8 mouse cellular contexts compared by ENCODE assay signal in the genomic region with DNA sequence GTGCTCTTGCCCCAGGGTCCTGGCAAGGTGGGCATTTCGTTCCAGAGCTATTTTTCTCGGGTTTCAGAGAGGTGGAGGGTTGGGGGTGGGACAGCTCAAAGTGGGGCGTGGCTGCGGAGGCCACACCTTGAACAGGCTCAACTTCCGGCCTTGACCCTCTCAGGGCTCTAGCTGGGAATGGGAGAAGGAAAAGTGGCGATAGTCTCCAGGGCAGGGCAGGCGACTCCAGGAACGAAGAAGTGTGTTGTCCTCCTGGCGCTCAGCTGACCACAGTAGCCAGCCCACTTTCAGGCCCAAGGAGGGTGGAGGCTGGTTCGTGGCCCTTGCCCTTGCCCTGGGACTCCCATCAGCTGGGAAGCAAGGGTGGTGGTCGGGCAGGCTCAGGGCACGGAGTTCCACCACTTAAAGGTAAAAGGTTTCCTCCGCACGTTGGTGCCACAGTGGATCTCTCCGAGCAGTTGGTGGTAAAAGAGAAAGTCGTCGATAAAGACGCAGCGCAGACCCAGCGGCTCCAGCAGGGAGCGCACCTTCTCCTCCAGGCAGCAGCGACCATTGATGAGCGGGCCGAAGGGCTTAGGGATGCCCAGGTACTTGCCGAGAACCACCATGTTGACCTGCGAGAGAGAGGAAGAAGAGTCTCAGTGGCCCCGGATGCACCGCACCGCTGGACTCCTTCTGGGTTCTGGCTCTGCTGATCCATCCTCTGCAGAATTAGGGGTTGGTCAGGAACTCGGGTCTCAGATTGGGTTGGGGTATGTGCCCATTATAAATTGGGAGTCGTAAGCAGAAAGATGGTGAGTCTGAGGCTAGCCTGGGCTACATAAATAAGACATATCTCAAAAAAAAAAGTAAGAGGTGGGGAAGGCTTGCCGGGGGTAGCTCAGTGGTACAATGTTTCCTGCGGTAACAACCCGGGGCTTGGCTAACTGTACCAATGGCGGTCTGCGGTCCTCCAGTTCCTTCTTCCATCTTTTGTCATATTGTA. TPM values are rescaled to one million over a fixed set of nuclear protein-coding genes. Genes with fewer than 3 reads are reported as not detected.
DNase-seq lines count a peak whose midpoint lies in the region; ATAC-seq and TF ChIP-seq lines count a peak whose summit lies in the region.

No protein-coding gene starts in this region.

- no peak for TF ChIP-seq EP300 in heart, adult 2 months (IDR thresholded peaks at IDR 0.05; ENCODE audit: insufficient read depth, low read depth, low read length)

- no peak for ATAC-seq in heart, embryonic 16.5 days (replicated peaks; ENCODE audit: extremely low read depth, insufficient read depth, low FRiP score)
- ATAC-seq in kidney, postnatal 0 days (replicated peaks; ENCODE audit: low FRiP score, low read depth), result peak; percentile 64

- H3K36me3 ChIP-seq in heart, adult 2 months (ENCODE audit: control insufficient read depth, insufficient read depth, low read length), result no peaks in the 10 kb centered on the region
- no peaks in the 10 kb centered on the region for H3K36me3 ChIP-seq in heart, embryonic 16.5 days (ENCODE audit: control insufficient read depth, insufficient read depth)
- no peaks in the 10 kb centered on the region for H3K36me3 ChIP-seq in kidney, postnatal 0 days (ENCODE audit: insufficient read depth, low read length)

- H3K4me3 ChIP-seq in heart, adult 2 months, result peak overlapping the region; percentile 41
- H3K4me3 ChIP-seq in heart, embryonic 16.5 days (ENCODE audit: low read length), result peak overlapping the region; percentile 54
- H3K4me3 ChIP-seq in kidney, postnatal 0 days (replicated peaks; ENCODE audit: low read depth, low read length), result peak overlapping the region; percentile 34

- H3K79me2 ChIP-seq in heart, adult 2 months (replicated peaks; ENCODE audit: control insufficient read depth, insufficient read depth, low read length), result no peaks in the 10 kb centered on the region

- TF ChIP-seq POLR2A in heart, adult 2 months (IDR thresholded peaks at IDR 0.05; ENCODE audit: insufficient read depth, low read depth, low read length), result no peak

- peaks cover 1% of the 10 kb centered on the region; the same call in 1 of the 2 replicates for H3K27me3 ChIP-seq in heart, adult 2 months (ENCODE audit: control insufficient read depth, insufficient read depth, low read length)
- no peaks in the 10 kb centered on the region for H3K27me3 ChIP-seq in heart, embryonic 16.5 days (ENCODE audit: control insufficient read depth, insufficient read depth, low read length)
- no peaks in the 10 kb centered on the region for H3K27me3 ChIP-seq in kidney, postnatal 0 days (ENCODE audit: insufficient read depth, low read length)

- no peak overlapping the region for H3K27ac ChIP-seq in heart, adult 2 months
- peak overlapping the region; percentile 25; the same call in 1 of the 2 replicates for H3K27ac ChIP-seq in heart, embryonic 16.5 days (ENCODE audit: low read length)
- H3K27ac ChIP-seq in kidney, postnatal 0 days, result peak overlapping the region; percentile 8; the same call in 1 of the 2 replicates

- no peaks in the 10 kb centered on the region; the same call in 1 of the 2 replicates for H3K9me3 ChIP-seq in heart, embryonic 16.5 days (replicated peaks; ENCODE audit: control insufficient read depth, low read length)
- no peaks in the 10 kb centered on the region for H3K9me3 ChIP-seq in kidney, postnatal 0 days (replicated peaks; ENCODE audit: low read length)

- TF ChIP-seq CTCF in heart, adult 2 months (IDR thresholded peaks at IDR 0.05), result peak; percentile 60
- TF ChIP-seq CTCF in kidney, postnatal 0 days (IDR thresholded peaks at IDR 0.05; ENCODE audit: low read depth), result peak; percentile 62

- WGBS in heart, adult 2 months, result 32% methylated on average over 36 of the region's 36 CpGs
- WGBS in heart, embryonic 16.5 days, result 29% methylated on average over 36 of the region's 36 CpGs
- 23% methylated on average over 36 of the region's 36 CpGs for WGBS in kidney, postnatal 0 days

- peak overlapping the region; percentile 77 for H3K4me2 ChIP-seq in heart, embryonic 16.5 days (ENCODE audit: low read depth, low read length)
- H3K4me2 ChIP-seq in kidney, postnatal 0 days (ENCODE audit: low read length), result peak overlapping the region; percentile 61

- DNase-seq in heart, adult 2 months, result peak; percentile 39 to 40
- DNase-seq in heart, adult 9 months (ENCODE audit: low spot score in 2 of 2), result no peak
- DNase-seq in embryo, embryonic 9.5 days (ENCODE audit: extremely low spot score), result peak; percentile 61
- DNase-seq in kidney, postnatal 0 days (ENCODE audit: low spot score), result peak; percentile 67
- peak; percentile 73 for DNase-seq in lung, postnatal 36 days
- DNase-seq in spleen, adult 18-20 months, result peak; percentile 24 to 60
- DNase-seq in left cerebral cortex, postnatal 4 days, result no peak

- intact Hi-C loops in heart, adult 2 months (cut with DNase I), result loop anchor here (5.0 kb wide), 1 partner anchor 143 kb away; no protein-coding TSS in a partner anchor
- intact Hi-C loops in left cerebral cortex, postnatal 4 days (cut with DNase I), result no loop called here

- H3K4me1 ChIP-seq in heart, adult 2 months (ENCODE audit: control insufficient read depth, insufficient read depth, low read length), result no peaks in the 10 kb centered on the region
- H3K4me1 ChIP-seq in heart, embryonic 16.5 days (ENCODE audit: control insufficient read depth, insufficient read depth, low read length), result peaks cover 36% of the 10 kb centered on the region
- H3K4me1 ChIP-seq in kidney, postnatal 0 days (replicated peaks; ENCODE audit: insufficient read depth, low read length), result 0 out of 2 replicates have a peak, but pooled peaks cover 7% of the 10 kb centered on the region

- peak overlapping the region; percentile 26 for H3K9ac ChIP-seq in heart, adult 2 months (ENCODE audit: low read depth, low read length)
- peak overlapping the region; percentile 72 for H3K9ac ChIP-seq in heart, embryonic 16.5 days (ENCODE audit: low read length)
- peak overlapping the region; percentile 35; the same call in 1 of the 2 replicates for H3K9ac ChIP-seq in kidney, postnatal 0 days (ENCODE audit: low read depth, low read length)

RNA-seq across cellular contexts. Expression of gene Padi3, which starts 4.1 kb away (rescaled TPM):
- under 1 TPM; 0.09 to 0.16 TPM for total RNA-seq in heart, adult 2 months (2021)
- 0.06 TPM in 1 of 2 replicates, not detected in the other for polyA plus RNA-seq in heart, adult 2 months (2012; rRNA removed)
- polyA plus RNA-seq in heart, embryonic 16.5 days (2015; fragmentation: Nextera tagmentation; extraction: Ambion mirVana), result 0.24 and 0.55 TPM in 2 replicates
- 0.08 and 0.10 TPM in 2 replicates for polyA plus RNA-seq in kidney, postnatal 0 days (2015; fragmentation: Nextera tagmentation; extraction: Ambion mirVana)
- not detected for total RNA-seq in left cerebral cortex, postnatal 4 days (2021)

RNA-seq across cellular contexts. Expression of gene Padi1, which starts 31.0 kb away (rescaled TPM):
- total RNA-seq in heart, adult 2 months (2021), result not detected
- 0.47 TPM in 1 of 2 replicates, not detected in the other for polyA plus RNA-seq in heart, adult 2 months (2012; rRNA removed)
- 0.07 and 0.10 TPM in 2 replicates for polyA plus RNA-seq in heart, embryonic 16.5 days (2015; fragmentation: Nextera tagmentation; extraction: Ambion mirVana)
- polyA plus RNA-seq in kidney, postnatal 0 days (2015; fragmentation: Nextera tagmentation; extraction: Ambion mirVana), result 0.23 and 0.28 TPM in 2 replicates
- total RNA-seq in left cerebral cortex, postnatal 4 days (2021), result under 1 TPM in 1 of 2 experiments, not detected in 1; 0.08 TPM

RNA-seq across cellular contexts. Expression of gene Padi4, which starts 40.5 kb away (rescaled TPM):
- 1 to 10 TPM in 1 of 2 experiments, under 1 TPM in 1; 0.70 to 2.5 TPM for total RNA-seq in heart, adult 2 months (2021)
- polyA plus RNA-seq in heart, adult 2 months (2012; rRNA removed), result 1.9 and 2.6 TPM in 2 replicates
- 2.6 and 3.0 TPM in 2 replicates for polyA plus RNA-seq in heart, embryonic 16.5 days (2015; fragmentation: Nextera tagmentation; extraction: Ambion mirVana)
- 0.74 and 1.1 TPM in 2 replicates for polyA plus RNA-seq in kidney, postnatal 0 days (2015; fragmentation: Nextera tagmentation; extraction: Ambion mirVana)
- not detected for total RNA-seq in left cerebral cortex, postnatal 4 days (2021)

Comparison
In these comparisons a context has a peak if more than half of its experiments do, and no peak if none do; other contexts are left out.
1. DNase-seq: peak in heart, adult 2 months (2 of 2), embryo, embryonic 9.5 days (single experiment), kidney, postnatal 0 days (single experiment), lung, postnatal 36 days (single experiment) and spleen, adult 18-20 months (2 of 2); none in heart, adult 9 months (0 of 2) and left cerebral cortex, postnatal 4 days (single experiment).
2. Peak in every context shown above with its lines, with median percentiles within 50 percentile points of each other: H3K4me3 ChIP-seq and H3K9ac ChIP-seq.